29 mouse cellular contexts compared by ENCODE assay signal in the genomic region with DNA sequence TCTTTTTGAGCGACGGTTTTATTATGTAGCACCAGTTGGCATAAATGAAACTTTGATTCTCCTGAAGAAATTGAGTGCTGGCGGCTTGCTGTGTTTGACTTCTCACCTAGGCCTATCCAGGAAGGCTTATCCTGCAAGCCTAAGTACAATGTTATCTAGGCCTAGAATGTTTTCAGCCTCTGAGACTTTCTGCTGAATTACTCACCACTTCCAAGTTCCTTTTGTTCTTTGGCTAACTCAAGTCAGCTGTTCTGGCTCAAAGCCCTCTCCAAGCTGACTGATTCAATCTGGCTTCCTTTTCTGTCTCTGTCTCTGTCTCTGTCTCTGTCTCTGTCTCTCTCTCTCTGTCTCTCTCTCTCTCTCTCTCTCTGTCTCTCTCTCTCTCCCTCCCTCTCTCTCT.
A peak's percentile ranks its signal among the peaks of the same experiment; 100 is the strongest.
DNase-seq lines count a peak whose midpoint lies in the region; ATAC-seq and TF ChIP-seq lines count a peak whose summit lies in the region.
"Had no signal": no experiment of that assay in that cellular context is flagged by ENCODE, and none has a peak within 500 bp of the region (broad histone marks: within the 10 kb centered on the region; RNA-seq: fewer than 3 reads in every experiment).

No protein-coding gene starts in this region.

- no peak overlapping the region for H3K9ac ChIP-seq in forebrain, embryonic 14.5 days (ENCODE audit: low read length)
- no peak overlapping the region for H3K9ac ChIP-seq in forebrain, postnatal 0 days
- H3K9ac ChIP-seq: embryonic facial prominence, embryonic 13.5 days; hindbrain, embryonic 12.5 days; limb, embryonic 12.5 days; liver, embryonic 12.5 days; midbrain, embryonic 12.5 days had no signal

- WGBS in forebrain, embryonic 14.5 days: 93% methylated on average over 3 of the region's 3 CpGs
- WGBS in forebrain, postnatal 0 days: 92% methylated on average over 3 of the region's 3 CpGs

- intact Hi-C loops in heart, postnatal 10 days (cut with DNase I): no loop called here
- intact Hi-C loops in heart, postnatal 36 days (cut with DNase I): no loop called here

- H3K4me1 ChIP-seq in forebrain, embryonic 14.5 days (ENCODE audit: control insufficient read depth, insufficient read depth, low read length): no peaks in the 10 kb centered on the region
- H3K4me1 ChIP-seq in forebrain, postnatal 0 days (ENCODE audit: insufficient read depth): no peaks in the 10 kb centered on the region
- H3K4me1 ChIP-seq: embryonic facial prominence, embryonic 13.5 days; hindbrain, embryonic 12.5 days; liver, embryonic 12.5 days; midbrain, embryonic 12.5 days had no signal

- DNase-seq in forebrain, embryonic 14.5 days (ENCODE audit: low spot score): peak; percentile 8
- DNase-seq in forebrain, postnatal 0 days: no peak
- peak; percentile 20 to 25 for DNase-seq in heart, postnatal 10 days
- DNase-seq in heart, postnatal 36 days: no peak
- peak; percentile 76 for DNase-seq in 3T3-L1 (ENCODE audit: low read depth, low spot score)
- DNase-seq in fibroblast of lung, adult 2 months (ENCODE audit: low read depth): peak; percentile 16
- no peak for DNase-seq in frontal cortex, adult 2 months (ENCODE audit: extremely low spot score in 1 of 2, low spot score in 1 of 2)
- DNase-seq: adrenal gland, adult 2 months; cerebellum, adult 11-12 months; cerebellum, postnatal 10 days; gastrocnemius, postnatal 36 days; kidney, adult 2 months; kidney, postnatal 25 days; layer of hippocampus, postnatal 36 days; lung, adult 18-20 months; right cerebral cortex, postnatal 14 days; spleen, adult 18-20 months; thymus, adult 18-20 months; thymus, postnatal 36 days had no signal

- H3K27me3 ChIP-seq in forebrain, embryonic 14.5 days (replicated peaks; ENCODE audit: control insufficient read depth, insufficient read depth, low read length): no peaks in the 10 kb centered on the region
- H3K27me3 ChIP-seq in forebrain, postnatal 0 days (ENCODE audit: insufficient read depth, low read length): no peaks in the 10 kb centered on the region
- H3K27me3 ChIP-seq: embryonic facial prominence, embryonic 13.5 days; hindbrain, embryonic 12.5 days; limb, embryonic 12.5 days; liver, embryonic 12.5 days; midbrain, embryonic 12.5 days; Patski had no signal

- TF ChIP-seq CTCF in forebrain, postnatal 0 days (IDR thresholded peaks at IDR 0.05; ENCODE audit: low read depth): no peak

- no peak overlapping the region for H3K4me3 ChIP-seq in forebrain, embryonic 14.5 days (ENCODE audit: low read depth, low read length)
- H3K4me3 ChIP-seq in forebrain, postnatal 0 days (ENCODE audit: low read depth, low read length): no peak overlapping the region
- H3K4me3 ChIP-seq: embryonic facial prominence, embryonic 13.5 days; hindbrain, embryonic 12.5 days; layer of hippocampus, adult 2 months; limb, embryonic 12.5 days; liver, embryonic 12.5 days; midbrain, embryonic 12.5 days had no signal

- no peak for ATAC-seq in forebrain, embryonic 14.5 days
- ATAC-seq in forebrain, postnatal 0 days: no peak
- ATAC-seq in frontal cortex, adult (ENCODE audit: low TSS enrichment): no peak
- ATAC-seq: forebrain, embryonic 16.5 days; inflammation-experienced regulatory T-cells, adult 6 months; liver, embryonic 12.5 days; Patski had no signal

- no peak overlapping the region for H3K4me2 ChIP-seq in forebrain, embryonic 14.5 days (ENCODE audit: low read length)
- H3K4me2 ChIP-seq in forebrain, postnatal 0 days (ENCODE audit: low read depth): no peak overlapping the region
- H3K4me2 ChIP-seq: embryonic facial prominence, embryonic 13.5 days; hindbrain, embryonic 12.5 days; limb, embryonic 12.5 days; liver, embryonic 12.5 days; midbrain, embryonic 12.5 days had no signal

- no peaks in the 10 kb centered on the region for H3K36me3 ChIP-seq in forebrain, embryonic 14.5 days (ENCODE audit: control insufficient read depth, insufficient read depth, low read length)
- no peaks in the 10 kb centered on the region for H3K36me3 ChIP-seq in forebrain, postnatal 0 days (ENCODE audit: insufficient read depth)
- H3K36me3 ChIP-seq: embryonic facial prominence, embryonic 13.5 days; hindbrain, embryonic 12.5 days; limb, embryonic 12.5 days; liver, embryonic 12.5 days; midbrain, embryonic 12.5 days had no signal

- no peaks in the 10 kb centered on the region for H3K9me3 ChIP-seq in forebrain, embryonic 14.5 days (replicated peaks; ENCODE audit: control insufficient read depth, low read length)
- H3K9me3 ChIP-seq in forebrain, postnatal 0 days (ENCODE audit: low read length): no peaks in the 10 kb centered on the region
- H3K9me3 ChIP-seq: embryonic facial prominence, embryonic 13.5 days; hindbrain, embryonic 12.5 days; limb, embryonic 12.5 days; liver, embryonic 12.5 days; midbrain, embryonic 12.5 days had no signal

- no peak overlapping the region for H3K27ac ChIP-seq in forebrain, embryonic 14.5 days (ENCODE audit: low read depth, low read length)
- no peak overlapping the region for H3K27ac ChIP-seq in forebrain, postnatal 0 days (ENCODE audit: low read depth, low read length)
- H3K27ac ChIP-seq: embryonic facial prominence, embryonic 13.5 days; hindbrain, embryonic 12.5 days; layer of hippocampus, adult 2 months; limb, embryonic 12.5 days; liver, embryonic 12.5 days; midbrain, embryonic 12.5 days had no signal

Comparison
In these comparisons a context has a peak if more than half of its experiments do, and no peak if none do; other contexts are left out.
1. DNase-seq: peak in forebrain, embryonic 14.5 days (single experiment), heart, postnatal 10 days (2 of 2), 3T3-L1 (single experiment) and fibroblast of lung, adult 2 months (single experiment); none in forebrain, postnatal 0 days (single experiment), heart, postnatal 36 days (0 of 2) and frontal cortex, adult 2 months (0 of 2).